Comparison of ENCODE assay signal across 9 mouse cellular contexts in genomic region chr11:102406401-102406800, GRCm38 (mm10). TPM values are rescaled to one million over a fixed set of nuclear protein-coding genes. Genes with fewer than 3 reads are reported as not detected.
DNase-seq lines count a peak whose midpoint lies in the region; ATAC-seq and TF ChIP-seq lines count a peak whose summit lies in the region.
"Had no signal": no experiment of that assay in that cellular context is flagged by ENCODE, and none has a peak within 500 bp of the region (broad histone marks: within the 10 kb centered on the region; RNA-seq: fewer than 3 reads in every experiment).

No protein-coding gene starts in this region.

- peak overlapping the region; percentile 95 for H3K27ac ChIP-seq in layer of hippocampus, adult 2 months
- peak overlapping the region; percentile 92; the same call in 1 of the 2 replicates for H3K27ac ChIP-seq in embryonic facial prominence, embryonic 13.5 days
- H3K27ac ChIP-seq in intestine, embryonic 15.5 days: peak overlapping the region; percentile 94; the same call in 1 of the 2 replicates
- H3K27ac ChIP-seq in neural tube, embryonic 12.5 days: no peak overlapping the region

- H3K4me1 ChIP-seq in embryonic facial prominence, embryonic 13.5 days: peaks cover 33% of the 10 kb centered on the region
- peaks cover 20% of the 10 kb centered on the region; the same call in 1 of the 2 replicates for H3K4me1 ChIP-seq in intestine, embryonic 15.5 days (replicated peaks)
- peaks cover 46% of the 10 kb centered on the region for H3K4me1 ChIP-seq in neural tube, embryonic 12.5 days

- TF ChIP-seq CTCF in layer of hippocampus, adult 2 months (conservative IDR thresholded peaks at IDR 0.05): no peak

- no peak for DNase-seq in layer of hippocampus, adult 2 months (ENCODE audit: low spot score in 2 of 2)
- DNase-seq in layer of hippocampus, adult 18-20 months (ENCODE audit: low spot score in 2 of 2): no peak
- DNase-seq in layer of hippocampus, adult 9-10 months (ENCODE audit: low spot score): no peak
- DNase-seq in layer of hippocampus, postnatal 36 days: no peak
- no peak for DNase-seq in lung, postnatal 14 days

- peak overlapping the region; percentile 88 for H3K9ac ChIP-seq in embryonic facial prominence, embryonic 13.5 days
- H3K9ac ChIP-seq in intestine, embryonic 15.5 days: peak overlapping the region; percentile 89
- peak overlapping the region; percentile 85 for H3K9ac ChIP-seq in neural tube, embryonic 12.5 days

- H3K9me3 ChIP-seq in embryonic facial prominence, embryonic 13.5 days: no peaks in the 10 kb centered on the region
- no peaks in the 10 kb centered on the region for H3K9me3 ChIP-seq in intestine, embryonic 15.5 days
- no peaks in the 10 kb centered on the region for H3K9me3 ChIP-seq in neural tube, embryonic 12.5 days

- H3K4me3 ChIP-seq in layer of hippocampus, adult 2 months: peak overlapping the region; percentile 58
- H3K4me3 ChIP-seq in embryonic facial prominence, embryonic 13.5 days: peak overlapping the region; percentile 84
- peak overlapping the region; percentile 96 for H3K4me3 ChIP-seq in intestine, embryonic 15.5 days (replicated peaks)
- peak overlapping the region; percentile 74 for H3K4me3 ChIP-seq in neural tube, embryonic 12.5 days

- peak overlapping the region; percentile 94 for H3K4me2 ChIP-seq in embryonic facial prominence, embryonic 13.5 days
- H3K4me2 ChIP-seq in intestine, embryonic 15.5 days (replicated peaks): peak overlapping the region; percentile 80
- peak overlapping the region; percentile 90 for H3K4me2 ChIP-seq in neural tube, embryonic 12.5 days (replicated peaks)

- WGBS in embryonic facial prominence, embryonic 13.5 days: 11% methylated on average over 3 of the region's 3 CpGs
- 12% methylated on average over 3 of the region's 3 CpGs for WGBS in intestine, embryonic 15.5 days
- 18% methylated on average over 3 of the region's 3 CpGs for WGBS in neural tube, embryonic 12.5 days

- peaks cover 13% of the 10 kb centered on the region for H3K27me3 ChIP-seq in embryonic facial prominence, embryonic 13.5 days
- H3K27me3 ChIP-seq in intestine, embryonic 15.5 days (replicated peaks): peaks cover 8% of the 10 kb centered on the region; the same call in 1 of the 2 replicates
- H3K27me3 ChIP-seq in neural tube, embryonic 12.5 days (replicated peaks): no peaks in the 10 kb centered on the region; the same call in 1 of the 2 replicates

- peaks cover 36% of the 10 kb centered on the region for H3K36me3 ChIP-seq in embryonic facial prominence, embryonic 13.5 days
- H3K36me3 ChIP-seq in intestine, embryonic 15.5 days: peaks cover 21% of the 10 kb centered on the region
- peaks cover 32% of the 10 kb centered on the region for H3K36me3 ChIP-seq in neural tube, embryonic 12.5 days

- ATAC-seq in embryonic facial prominence, embryonic 13.5 days (ENCODE audit: insufficient number of reproducible peaks, insufficient read depth, low FRiP score, low TSS enrichment, low read depth): no peak
- ATAC-seq in intestine, embryonic 15.5 days: no peak
- no peak for ATAC-seq in neural tube, embryonic 12.5 days (ENCODE audit: low FRiP score, low read depth)

RNA-seq across cellular contexts. Expression of gene Slc25a39, which starts 1.3 kb away (rescaled TPM):
- total RNA-seq in layer of hippocampus, adult 2 months (2021): 10 to 100 TPM; 62.5 to 62.6 TPM
- 10 to 100 TPM; 62.9 to 64.5 TPM for total RNA-seq in layer of hippocampus, adult 18-20 months (2021)
- polyA plus RNA-seq in embryonic facial prominence, embryonic 13.5 days (2015; fragmentation: Nextera tagmentation; extraction: Ambion mirVana): 191 and 195 TPM in 2 replicates
- polyA plus RNA-seq in intestine, embryonic 15.5 days (2015; fragmentation: Nextera tagmentation; extraction: Ambion mirVana): 305 and 329 TPM in 2 replicates
- 148 and 162 TPM in 2 replicates for polyA plus RNA-seq in neural tube, embryonic 12.5 days (2016; fragmentation: Nextera tagmentation; extraction: Ambion mirVana)
- total RNA-seq in layer of hippocampus, postnatal 36 days (2021): 10 to 100 TPM; 61.9 to 64.0 TPM

RNA-seq across cellular contexts. Expression of gene Rundc3a, which starts 13.2 kb away (rescaled TPM):
- 100 to 1,000 TPM; 482 to 488 TPM for total RNA-seq in layer of hippocampus, adult 2 months (2021)
- total RNA-seq in layer of hippocampus, adult 18-20 months (2021): 100 to 1,000 TPM; 489 to 499 TPM
- 3.6 and 5.2 TPM in 2 replicates for polyA plus RNA-seq in embryonic facial prominence, embryonic 13.5 days (2015; fragmentation: Nextera tagmentation; extraction: Ambion mirVana)
- polyA plus RNA-seq in intestine, embryonic 15.5 days (2015; fragmentation: Nextera tagmentation; extraction: Ambion mirVana): 8.7 and 10.8 TPM in 2 replicates
- polyA plus RNA-seq in neural tube, embryonic 12.5 days (2016; fragmentation: Nextera tagmentation; extraction: Ambion mirVana): 152 and 171 TPM in 2 replicates
- 100 to 1,000 TPM; 455 to 507 TPM for total RNA-seq in layer of hippocampus, postnatal 36 days (2021)

RNA-seq across cellular contexts. Expression of gene Grn, which starts 23.7 kb away (rescaled TPM):
- total RNA-seq in layer of hippocampus, adult 2 months (2021): 10 to 100 TPM; 60.6 to 66.4 TPM
- total RNA-seq in layer of hippocampus, adult 18-20 months (2021): 10 to 100 TPM; 62.4 to 64.6 TPM
- 124 and 126 TPM in 2 replicates for polyA plus RNA-seq in embryonic facial prominence, embryonic 13.5 days (2015; fragmentation: Nextera tagmentation; extraction: Ambion mirVana)
- 156 and 171 TPM in 2 replicates for polyA plus RNA-seq in intestine, embryonic 15.5 days (2015; fragmentation: Nextera tagmentation; extraction: Ambion mirVana)
- 75.2 and 86.1 TPM in 2 replicates for polyA plus RNA-seq in neural tube, embryonic 12.5 days (2016; fragmentation: Nextera tagmentation; extraction: Ambion mirVana)
- total RNA-seq in layer of hippocampus, postnatal 36 days (2021): 10 to 100 TPM; 60.3 to 68.3 TPM

RNA-seq across cellular contexts. Expression of gene Slc4a1, which starts 40.4 kb away (rescaled TPM):
- under 1 TPM; 0.15 to 0.23 TPM for total RNA-seq in layer of hippocampus, adult 2 months (2021)
- total RNA-seq in layer of hippocampus, adult 18-20 months (2021): under 1 TPM; 0.30 to 0.41 TPM
- polyA plus RNA-seq in embryonic facial prominence, embryonic 13.5 days (2015; fragmentation: Nextera tagmentation; extraction: Ambion mirVana): 6.3 and 16.6 TPM in 2 replicates
- 15.2 and 18.0 TPM in 2 replicates for polyA plus RNA-seq in intestine, embryonic 15.5 days (2015; fragmentation: Nextera tagmentation; extraction: Ambion mirVana)
- polyA plus RNA-seq in neural tube, embryonic 12.5 days (2016; fragmentation: Nextera tagmentation; extraction: Ambion mirVana): 18.8 and 23.6 TPM in 2 replicates
- total RNA-seq in layer of hippocampus, postnatal 36 days (2021): under 1 TPM; 0.10 to 0.15 TPM

RNA-seq across cellular contexts. Expression of gene Fam171a2, which starts 41.1 kb away (rescaled TPM):
- 100 to 1,000 TPM in 1 of 2 experiments, 10 to 100 TPM in 1; 92.5 to 102 TPM for total RNA-seq in layer of hippocampus, adult 2 months (2021)
- 100 to 1,000 TPM; 106 to 111 TPM for total RNA-seq in layer of hippocampus, adult 18-20 months (2021)
- polyA plus RNA-seq in embryonic facial prominence, embryonic 13.5 days (2015; fragmentation: Nextera tagmentation; extraction: Ambion mirVana): 8.1 and 8.2 TPM in 2 replicates
- 3.2 and 3.5 TPM in 2 replicates for polyA plus RNA-seq in intestine, embryonic 15.5 days (2015; fragmentation: Nextera tagmentation; extraction: Ambion mirVana)
- 23.3 and 23.7 TPM in 2 replicates for polyA plus RNA-seq in neural tube, embryonic 12.5 days (2016; fragmentation: Nextera tagmentation; extraction: Ambion mirVana)
- 100 to 1,000 TPM in 1 of 2 experiments, 10 to 100 TPM in 1; 97.3 to 111 TPM for total RNA-seq in layer of hippocampus, postnatal 36 days (2021)
- total RNA-seq: neutrophil, adult 5-6 weeks had no signal
